Mouse (Mus musculus): Measurements from ENCODE around the gene Pitx2.

Gene Pitx2

GRCm38 (mm10) chr3:129256283-129256682 is 56.6 kb downstream of the Pitx2 start:
- DNase-seq (ENCODE audit: low read depth, low spot score) = no peak

GRCm38 (mm10) chr3:129256766-129257165 is 57.1 kb downstream of the Pitx2 start:
- no peak for DNase-seq (ENCODE audit: low read depth, low spot score)

- DNase-seq (ENCODE audit: low read depth, low spot score) = no peak
These were observed 58.8 kb downstream of the Pitx2 start for GRCm38 (mm10) chr3:129258497-129258896.
